Mouse (Mus musculus) Patski (cell line): Measurements from ENCODE around the gene Larp6. TPM values are rescaled to one million over a fixed set of nuclear protein-coding genes. Genes with fewer than 3 reads are reported as not detected.
A peak's percentile ranks its signal among the peaks of the same experiment; 100 is the strongest.

Source experiments
- ATAC-seq: fragments of 100-300 bp; one replicate; pipeline ENCODE4 v1.8.0; 2021
- CTCF ChIA-PET: fragments of 350-600 bp; sonication (Branson Sonifier 250); formaldehyde crosslinking; loops from one replicate; lab custom pipeline; 2022; ENCODE audit warnings: inconsistent platforms; lab: Charles Lee
- POLR2A ChIA-PET: fragments of 350-600 bp; sonication (Branson Sonifier 250); formaldehyde crosslinking; loops from one replicate; lab custom pipeline; 2022; ENCODE audit warnings: antibody characterized with exemption, inconsistent platforms; lab: Charles Lee
- DNase-seq: peaks from one replicate; pipeline ENCODE4 v3.0.0-alpha.2; 2011; ENCODE audit warnings: low read depth, low spot score
- H3K27me3 ChIP-seq: fragments of 371-371 bp; one replicate; pipeline ENCODE4 v1.5.1; 2021
- CTCF ChIP-seq: fragments of 100-300 bp; IDR thresholded peaks from one replicate; pipeline ENCODE4 v1.5.1; 2021
- in situ Hi-C: fragments of 300-500 bp; cut with MboI; formaldehyde crosslinking; loops from 3 replicates; pipeline ENCODE4 v1.11.1; 2018; ENCODE audit warnings: low pct_unique_long_range_greater_than_20kb, mixed read lengths
- polyA plus RNA-seq: library from polyadenylated mRNA; unstranded; gene quantifications from one replicate; pipeline ENCODE4 v1.2.3, GENCODE M21; 2021

Gene Larp6
- polyA plus RNA-seq, 1 experiment from 2014 or later: not detected

DNA sequence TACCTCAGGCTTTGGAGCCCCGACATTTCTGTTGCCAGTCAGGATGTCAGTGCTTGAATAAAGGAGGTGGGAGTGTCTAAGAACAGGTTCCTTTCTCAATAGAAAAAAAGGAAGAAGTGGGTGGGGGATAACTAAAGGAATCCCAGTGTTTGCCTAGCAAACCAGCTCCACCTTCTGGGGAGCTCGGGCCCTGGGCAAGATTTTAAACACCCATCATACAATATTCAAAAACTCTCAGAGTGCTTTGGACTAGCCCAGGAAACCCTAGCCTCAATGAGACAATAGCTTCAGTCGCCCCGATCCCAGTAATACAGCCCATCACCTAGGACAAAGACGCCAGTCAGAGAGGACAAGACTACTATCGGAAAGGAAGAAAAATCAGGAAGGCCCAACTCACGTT is 25.4 kb upstream of the Larp6 start:
- ATAC-seq (peak; percentile 36), DNase-seq (no peak)
- in situ Hi-C loops: no loop called here
- ChIA-PET POLR2A (no interaction called here), CTCF (interaction anchor here (1.2 kb wide), 1 partner anchor 173 kb away, joined by 3 read pairs; no protein-coding TSS in a partner anchor)
- no peaks in the 10 kb centered on the region for H3K27me3 ChIP-seq
- TF ChIP-seq CTCF: peak; percentile 58

- POLR2A ChIA-PET: no interaction called here
- CTCF ChIA-PET: interaction anchor here (1.2 kb wide), 1 partner anchor 173 kb away, joined by 3 read pairs; no protein-coding TSS in a partner anchor
These were observed 24.9 kb upstream of the Larp6 start, which contains the start of gene Lrrc49 for GRCm38 (mm10) chr9:60687891-60688324. Lrrc49 (minus strand) TSS chr9:60688158.

DNA sequence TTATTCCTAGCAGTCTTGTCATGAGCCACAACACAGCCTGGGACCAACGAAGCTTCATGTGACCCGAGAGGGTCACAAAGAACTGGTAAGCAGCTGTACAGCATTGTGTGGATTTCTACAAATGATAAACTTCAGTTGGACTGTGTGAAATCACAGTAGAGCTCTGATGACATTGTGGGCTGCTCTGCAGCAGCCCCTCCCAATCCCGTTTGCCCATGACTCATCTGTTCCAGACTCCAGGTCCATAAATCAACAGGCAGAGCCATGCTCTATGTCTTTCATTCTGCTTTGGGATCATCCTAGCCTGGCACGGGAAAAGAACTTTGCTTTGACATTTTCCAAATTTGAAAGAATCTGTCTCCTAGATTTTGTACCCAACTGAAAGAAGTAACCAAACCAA is 20.2 kb upstream of the Larp6 start:
- CTCF ChIA-PET: no interaction called here
- DNase-seq (no peak), ATAC-seq (peak; percentile 57)
- POLR2A ChIA-PET: no interaction called here
- no peaks in the 10 kb centered on the region for H3K27me3 ChIP-seq
- TF ChIP-seq CTCF: no peak
- in situ Hi-C loops: no loop called here

More at GRCm38 (mm10) chr9:60687891-60688324, 24.9 kb upstream of the Larp6 start, which contains the start of gene Lrrc49:
- DNase-seq (peak; percentile 70), ATAC-seq (peak; percentile 72)
- in situ Hi-C loops: no loop called here
- TF ChIP-seq CTCF: no peak
- no peaks in the 10 kb centered on the region for H3K27me3 ChIP-seq

DNA sequence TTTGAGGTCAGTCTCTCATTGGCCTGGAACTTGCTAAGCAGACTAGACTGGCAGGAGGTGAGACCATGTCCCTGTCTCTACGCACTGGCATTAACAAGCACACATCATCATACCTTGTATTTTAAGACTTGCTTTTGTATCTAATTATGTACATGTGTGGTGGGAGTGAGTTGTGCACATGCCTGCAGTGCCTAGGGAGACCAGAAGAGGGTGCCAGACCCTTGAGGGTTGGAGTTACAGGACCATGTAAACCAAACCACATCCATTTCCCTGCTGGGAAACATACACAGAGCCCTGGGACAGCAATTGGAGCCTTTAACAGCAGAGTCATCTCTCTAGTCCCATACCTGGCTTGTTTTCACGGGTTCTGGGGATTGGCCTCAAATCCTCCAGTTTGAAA is 18.8 kb upstream of the Larp6 start:
- ChIA-PET POLR2A (no interaction called here), CTCF (no interaction called here)
- no peaks in the 10 kb centered on the region for H3K27me3 ChIP-seq
- peak; percentile 71 for TF ChIP-seq CTCF
- in situ Hi-C loops: no loop called here
- ATAC-seq: no peak
- DNase-seq: no peak

DNA sequence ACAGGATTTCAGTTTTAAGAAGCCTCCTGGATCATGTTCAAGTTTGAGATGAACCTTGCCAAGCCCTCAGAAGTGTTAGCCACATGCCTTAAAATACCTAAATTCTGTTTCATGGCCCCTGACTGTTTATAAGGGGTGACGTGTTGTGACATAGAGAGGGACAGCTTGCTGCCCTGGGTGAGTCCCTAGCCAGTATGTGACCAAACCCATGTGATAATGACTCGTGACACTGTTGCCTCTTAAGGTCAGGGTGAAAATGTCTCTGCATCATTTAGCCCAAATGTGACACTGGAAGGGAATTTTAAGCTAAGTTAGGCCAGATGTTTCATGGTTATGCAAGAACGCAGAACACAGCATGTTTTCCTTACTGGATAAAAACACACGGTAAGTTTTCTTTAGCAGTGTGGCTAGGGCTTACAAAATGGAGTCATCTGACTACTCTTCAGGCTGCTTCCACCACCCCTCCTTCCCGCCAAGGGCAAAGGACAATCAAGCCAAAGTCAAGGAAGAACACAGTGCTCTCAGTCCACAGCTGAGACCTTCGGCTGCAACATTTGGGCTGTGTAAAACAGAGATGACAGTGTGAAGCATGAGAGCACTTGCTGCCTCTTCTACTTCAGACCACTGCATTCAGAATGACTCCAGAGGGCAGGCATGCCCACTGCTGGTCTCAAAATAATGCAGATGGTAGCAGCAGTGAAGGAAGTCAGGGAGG is 16.4 kb upstream of the Larp6 start:
- H3K27me3 ChIP-seq: no peaks in the 10 kb centered on the region
- POLR2A ChIA-PET: no interaction called here
- TF ChIP-seq CTCF: no peak
- ATAC-seq (no peak), DNase-seq (no peak)
- CTCF ChIA-PET: no interaction called here
- in situ Hi-C loops: no loop called here

GRCm38 (mm10) chr9:60699581-60700231 is 13.1 kb upstream of the Larp6 start:
- TF ChIP-seq CTCF: no peak
- in situ Hi-C loops: no loop called here
- no peaks in the 10 kb centered on the region for H3K27me3 ChIP-seq
- DNase-seq: no peak
- no peak for ATAC-seq
- ChIA-PET CTCF (interaction anchor here (0.9 kb wide), 1 partner anchor 19 kb away, joined by 3 read pairs; no protein-coding TSS in a partner anchor), POLR2A (no interaction called here)

DNA sequence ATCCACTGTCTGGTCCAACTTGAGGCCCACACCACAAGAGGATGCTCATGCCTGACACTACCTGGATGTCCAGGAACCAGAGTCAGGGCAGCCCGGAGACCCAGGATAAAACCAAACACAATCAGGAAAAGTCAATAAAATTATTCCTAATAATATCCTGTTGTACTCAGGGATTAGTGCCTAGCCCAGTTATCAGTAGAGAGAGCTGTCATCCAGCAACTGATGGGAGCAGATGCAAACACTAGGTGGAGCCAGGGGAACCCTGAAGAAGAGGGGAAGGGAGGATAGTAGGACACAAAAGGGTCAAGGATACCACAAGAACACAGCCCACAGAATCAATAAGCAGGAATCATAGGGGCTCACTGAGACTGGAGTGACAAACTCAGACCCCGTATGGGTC is 5.2 kb upstream of the Larp6 start:
- H3K27me3 ChIP-seq: no peaks in the 10 kb centered on the region
- CTCF ChIA-PET: no interaction called here
- TF ChIP-seq CTCF: no peak
- ATAC-seq (no peak), DNase-seq (no peak)
- POLR2A ChIA-PET: no interaction called here
- in situ Hi-C loops: no loop called here

DNA sequence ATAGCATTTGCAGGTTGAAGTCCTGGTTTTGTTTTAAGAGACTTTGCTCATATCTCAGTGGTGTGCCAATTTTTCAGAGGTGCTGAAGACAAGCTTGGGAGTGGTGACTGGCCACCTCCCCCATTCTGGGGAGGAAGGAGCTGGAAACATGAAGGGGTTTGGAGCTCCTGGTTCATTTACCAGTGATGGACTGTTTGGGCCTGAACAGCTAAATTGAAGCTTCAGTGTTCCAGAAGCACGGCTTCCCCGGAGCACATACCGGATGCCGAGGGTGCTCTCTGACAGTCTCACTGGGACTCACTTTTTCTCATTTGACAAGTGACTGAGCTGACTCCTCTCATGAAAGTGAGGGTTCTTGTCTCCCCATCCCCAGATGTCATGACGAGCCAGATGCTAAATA is 4.2 kb upstream of the Larp6 start:
- DNase-seq (no peak), ATAC-seq (no peak)
- in situ Hi-C loops: no loop called here
- H3K27me3 ChIP-seq: no peaks in the 10 kb centered on the region
- no peak for TF ChIP-seq CTCF
- CTCF ChIA-PET: interaction anchor here (1.1 kb wide), 1 partner anchor 37 kb away, joined by 3 read pairs; no protein-coding TSS in a partner anchor
- POLR2A ChIA-PET: no interaction called here

- no peak for TF ChIP-seq CTCF
- no peaks in the 10 kb centered on the region for H3K27me3 ChIP-seq
- in situ Hi-C loops: no loop called here
- no peak for DNase-seq
- ChIA-PET CTCF (interaction anchor here (0.8 kb wide), 1 partner anchor 31 kb away, joined by 4 read pairs; no protein-coding TSS in a partner anchor), POLR2A (no interaction called here)
- ATAC-seq: no peak
These were observed 3.1 kb upstream of the Larp6 start for GRCm38 (mm10) chr9:60709721-60710120.

DNA sequence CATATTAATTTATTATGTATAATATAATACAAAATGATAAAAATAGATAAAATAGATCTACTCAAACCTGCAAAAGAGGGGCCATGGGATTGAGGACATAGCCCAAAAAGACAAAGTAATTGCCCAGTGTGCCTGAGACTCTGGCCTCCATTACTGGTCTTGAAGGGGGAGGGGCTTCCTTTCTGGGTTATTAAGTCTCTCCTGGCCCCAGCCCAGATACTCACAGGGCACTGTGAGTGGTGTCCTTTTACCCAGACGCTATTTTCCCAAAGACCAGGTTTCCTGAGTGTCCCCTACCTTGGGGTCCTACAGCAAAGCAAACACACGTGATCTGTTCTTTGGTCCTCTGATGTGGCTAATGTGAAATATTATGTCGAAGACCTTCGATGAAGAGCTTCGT is 778 bp upstream of the Larp6 start:
- in situ Hi-C loops: no loop called here
- CTCF ChIA-PET: no interaction called here
- POLR2A ChIA-PET: no interaction called here
- no peak for TF ChIP-seq CTCF
- no peak for DNase-seq
- no peaks in the 10 kb centered on the region for H3K27me3 ChIP-seq
- no peak for ATAC-seq

GRCm38 (mm10) chr9:60713616-60714015 is 827 bp downstream of the Larp6 start:
- DNase-seq (no peak), ATAC-seq (no peak)
- ChIA-PET CTCF (interaction anchor here (1.5 kb wide), 1 partner anchor 11 kb away, joined by 4 read pairs; no protein-coding TSS in a partner anchor), POLR2A (no interaction called here)
- in situ Hi-C loops: no loop called here
- no peaks in the 10 kb centered on the region for H3K27me3 ChIP-seq
- TF ChIP-seq CTCF: no peak
